Mouse (Mus musculus): ENCODE measurements around the gene Osr1.

Osr1 gene

DNA sequence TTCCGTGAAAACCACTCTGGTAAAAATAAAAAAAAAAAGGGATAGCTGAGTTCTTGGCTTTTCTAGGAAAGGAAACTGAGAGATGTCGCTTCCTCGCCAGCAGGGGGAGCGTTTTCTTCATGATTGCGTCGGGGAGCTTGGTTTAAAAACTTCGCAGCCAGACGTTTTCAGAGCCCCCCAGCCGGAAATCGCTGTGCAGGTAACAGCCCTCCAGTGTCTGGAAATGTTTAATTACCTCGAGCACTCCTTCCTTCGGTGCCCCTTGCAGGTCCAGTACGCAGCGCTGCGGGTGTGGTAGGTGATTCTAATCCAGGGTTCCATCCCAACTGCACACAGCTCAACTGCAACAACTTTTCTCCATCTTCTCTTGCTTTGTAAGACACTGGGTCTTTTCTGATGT, at the start of gene Osr1:
Osr1 (plus strand) TSS at position 146 of the 400 bp plus-strand sequence.
- no peak for DNase-seq (ENCODE audit: low read depth, low spot score)

DNA sequence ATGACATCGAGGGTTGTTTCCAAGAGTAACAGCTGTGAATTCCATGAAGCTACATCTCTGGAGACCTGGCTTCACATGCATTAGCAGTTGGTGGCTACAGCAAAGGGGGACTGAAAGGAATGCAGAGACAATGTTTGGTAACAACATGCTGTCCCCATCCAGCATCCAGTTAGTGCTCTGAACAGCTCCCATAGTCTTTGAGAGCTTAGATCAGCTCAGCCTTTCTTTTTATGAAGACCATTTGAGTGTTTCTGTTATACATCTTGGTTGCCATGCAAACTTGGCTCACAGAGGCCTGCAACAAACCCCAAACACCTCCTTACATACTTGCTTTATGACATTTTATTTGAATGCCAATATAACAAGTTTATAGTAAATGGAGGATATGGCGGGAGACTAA, 19.6 kb upstream of the Osr1 start:
- no peak for DNase-seq (ENCODE audit: low read depth, low spot score)

DNA sequence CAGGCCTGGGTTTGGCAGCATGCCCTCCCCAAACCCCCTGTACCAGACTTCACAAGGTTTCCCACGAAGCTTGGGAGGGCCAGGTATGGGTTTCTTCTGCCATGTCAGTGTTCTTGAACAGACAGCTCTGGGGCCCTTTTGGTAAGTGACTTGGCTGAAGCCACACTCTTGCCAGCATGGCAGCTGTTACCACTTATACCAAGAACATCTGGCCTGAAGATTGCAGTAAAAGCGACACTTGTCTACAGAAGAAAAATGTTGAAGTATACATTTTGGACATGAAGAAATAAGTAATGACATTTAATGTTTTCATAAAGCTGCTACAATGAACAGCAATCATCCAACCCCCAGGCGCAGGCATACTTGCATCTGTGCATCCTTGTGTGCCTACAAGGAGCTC, 5.0 kb upstream of the Osr1 start:
- DNase-seq (ENCODE audit: low read depth, low spot score), result no peak

DNA sequence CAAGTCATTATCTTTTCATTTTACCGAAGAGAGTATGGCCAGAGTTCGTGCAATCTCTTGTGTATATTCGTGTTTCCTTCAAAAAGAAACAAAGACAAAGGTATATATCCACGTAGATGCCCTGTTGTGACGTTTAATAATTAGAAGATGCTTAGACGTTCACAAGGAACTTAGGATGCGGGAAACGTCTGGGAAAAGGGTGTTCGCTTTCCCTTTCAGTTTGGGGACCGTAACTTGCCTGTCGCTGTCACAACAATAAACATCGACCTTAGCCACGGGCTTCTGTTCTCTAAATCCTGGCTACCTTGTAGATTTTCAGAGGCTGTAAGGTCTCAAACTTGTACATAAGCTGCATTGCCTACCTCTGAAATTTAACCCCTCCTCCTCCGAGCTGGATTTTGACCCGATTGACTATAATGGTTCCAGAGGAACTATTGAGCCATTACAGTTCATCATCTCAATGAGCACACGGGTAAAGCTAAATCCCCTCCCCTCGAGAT, 630 bp downstream of the Osr1 start:
- no peak for DNase-seq (ENCODE audit: low read depth, low spot score)

DNA sequence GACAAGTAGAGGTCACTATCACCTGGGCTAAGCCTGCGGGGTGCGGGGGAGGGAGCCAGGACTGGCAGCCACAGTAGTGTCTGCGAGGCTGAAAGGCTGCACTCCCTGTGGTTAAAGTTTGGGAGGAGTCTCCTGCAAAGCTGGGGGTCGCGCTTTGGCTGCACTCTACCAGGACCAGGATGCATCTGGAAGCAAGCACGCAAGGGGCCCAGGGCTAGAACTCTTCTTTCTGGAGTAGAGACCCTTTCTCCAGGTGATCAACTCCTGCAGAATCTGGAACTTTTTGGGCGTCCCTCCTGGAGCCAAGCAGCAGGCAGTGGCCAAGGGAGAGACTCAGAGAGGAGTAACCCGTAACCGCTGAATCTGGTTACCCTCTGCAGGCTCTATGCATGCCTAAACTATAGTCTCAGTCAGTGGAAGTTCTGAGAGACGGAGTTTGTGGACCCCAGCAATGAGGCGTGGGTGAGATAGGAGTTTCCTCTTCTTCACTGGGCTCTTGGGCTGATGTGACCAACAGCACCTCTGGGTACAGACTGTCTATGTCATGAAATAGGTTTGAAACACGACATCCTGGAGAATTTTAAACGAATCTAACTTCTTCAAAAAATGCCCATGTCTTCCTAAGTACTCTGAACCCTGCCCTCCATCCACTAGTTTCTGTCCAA, 1.5 kb downstream of the Osr1 start:
- DNase-seq (ENCODE audit: low read depth, low spot score), result no peak

DNA sequence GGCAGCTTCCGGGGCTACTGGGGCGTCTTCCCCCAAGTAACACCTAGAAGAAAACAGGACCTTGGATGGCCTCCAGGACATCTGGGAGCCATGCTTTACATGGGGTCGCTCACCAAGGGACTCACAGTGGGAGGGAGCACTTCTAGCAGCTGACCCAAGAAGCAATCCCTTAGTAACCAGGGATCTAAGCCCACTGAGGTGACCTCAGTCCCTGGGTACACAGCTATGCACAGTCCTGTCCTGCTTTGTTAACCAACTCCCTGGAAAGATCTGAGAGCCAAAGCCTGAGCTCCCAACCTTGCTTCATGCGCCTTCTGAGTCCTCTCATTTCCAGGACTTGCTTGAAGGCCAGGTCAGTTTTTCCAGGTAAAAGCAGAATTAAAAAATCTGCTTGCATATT, 2.1 kb downstream of the Osr1 start:
- DNase-seq (ENCODE audit: low read depth, low spot score), result no peak

DNA sequence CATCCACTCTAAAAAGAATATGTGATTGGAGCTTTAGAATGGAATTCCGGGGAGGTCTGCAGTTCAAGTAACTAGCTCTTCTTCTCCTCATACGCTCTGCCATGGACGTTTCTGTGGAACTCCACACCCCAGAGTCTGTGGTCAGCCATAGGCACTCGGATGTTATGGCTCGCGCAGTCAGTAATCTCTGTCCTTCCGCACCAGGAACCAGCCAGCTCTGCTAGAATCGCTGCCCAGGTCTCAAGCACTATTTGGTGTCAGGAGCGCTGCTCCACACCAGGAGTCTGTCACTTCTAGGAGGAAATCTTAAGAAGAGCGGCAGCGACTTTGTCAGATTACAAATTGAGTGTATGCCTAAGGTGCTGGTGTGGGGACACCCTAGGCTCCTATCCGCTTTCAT, 3.8 kb downstream of the Osr1 start:
- no peak for DNase-seq (ENCODE audit: low read depth, low spot score)

DNA sequence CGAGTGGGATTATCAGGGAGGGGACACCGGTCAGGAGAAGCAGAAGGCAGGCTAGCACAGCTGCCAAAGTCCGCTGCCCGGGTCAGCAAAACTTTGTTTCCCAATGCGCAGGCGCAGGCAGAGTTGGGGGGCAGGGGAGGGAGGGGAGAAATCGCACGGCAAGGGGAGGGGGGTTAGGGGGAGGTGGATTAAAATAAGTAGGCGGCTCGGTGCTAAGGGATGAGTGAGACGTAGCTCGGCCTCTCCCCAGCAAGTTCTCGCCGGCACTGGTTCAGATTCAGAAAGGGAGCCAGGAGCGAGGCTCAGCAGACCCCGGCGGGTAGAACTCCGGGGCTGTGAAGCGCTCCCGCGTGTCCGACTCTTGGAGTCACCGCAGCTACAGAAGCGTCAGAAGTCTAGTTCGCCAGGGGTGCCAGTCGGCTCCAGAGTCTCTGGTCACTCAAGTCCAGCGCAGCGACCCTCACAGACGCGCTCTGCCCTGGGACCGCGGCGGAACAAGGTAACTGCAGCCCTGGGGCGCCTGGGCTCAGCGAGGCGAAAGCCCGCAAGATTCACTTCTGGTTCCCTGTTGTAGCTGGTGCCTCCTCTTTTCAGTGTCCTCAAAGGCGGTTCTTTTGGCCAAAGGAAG, 4.4 kb downstream of the Osr1 start:
- no peak for DNase-seq (ENCODE audit: low read depth, low spot score)

DNA sequence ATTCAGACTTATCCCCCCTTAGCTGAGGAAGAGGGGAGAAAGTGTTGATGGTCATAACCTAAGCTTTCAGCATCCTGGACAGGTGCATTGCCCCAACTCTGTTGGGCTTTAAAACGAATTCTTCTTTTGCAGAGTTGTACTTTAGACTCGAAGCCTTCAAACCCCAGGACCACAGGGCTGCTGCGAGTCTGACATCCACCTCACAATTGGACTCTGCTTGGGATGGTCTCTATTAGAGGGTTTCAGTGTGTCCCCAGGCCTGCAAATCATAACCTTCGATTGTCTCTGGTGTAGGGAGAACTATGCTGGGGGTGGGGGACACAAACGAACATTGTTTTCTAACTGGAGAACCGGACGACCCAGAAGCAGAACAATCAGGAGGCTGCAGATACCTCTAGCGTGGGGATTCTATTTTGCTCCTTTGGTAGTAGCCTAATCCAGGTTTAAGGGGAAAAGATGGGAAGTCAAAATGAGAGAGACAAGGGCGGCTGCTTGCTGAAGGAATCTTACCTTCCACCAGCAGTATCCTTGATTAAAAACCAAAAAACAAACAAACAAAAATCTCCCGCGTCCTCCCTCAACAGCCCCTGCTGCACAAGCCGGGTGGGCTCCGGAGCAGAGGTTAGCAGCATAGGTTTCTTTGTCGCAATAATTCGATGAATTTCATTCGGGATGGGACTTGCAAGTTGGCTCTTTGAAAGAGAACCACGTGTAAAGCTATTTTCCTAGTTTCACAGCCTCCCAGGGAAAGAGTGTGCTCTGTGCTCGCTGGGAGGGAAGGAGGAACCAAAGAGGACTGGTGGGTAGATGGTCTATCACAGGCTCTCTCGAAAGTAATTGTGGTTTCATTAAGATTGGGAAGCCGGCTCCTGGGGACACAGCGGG, 5.5 kb downstream of the Osr1 start:
- DNase-seq (ENCODE audit: low read depth, low spot score), result no peak

DNA sequence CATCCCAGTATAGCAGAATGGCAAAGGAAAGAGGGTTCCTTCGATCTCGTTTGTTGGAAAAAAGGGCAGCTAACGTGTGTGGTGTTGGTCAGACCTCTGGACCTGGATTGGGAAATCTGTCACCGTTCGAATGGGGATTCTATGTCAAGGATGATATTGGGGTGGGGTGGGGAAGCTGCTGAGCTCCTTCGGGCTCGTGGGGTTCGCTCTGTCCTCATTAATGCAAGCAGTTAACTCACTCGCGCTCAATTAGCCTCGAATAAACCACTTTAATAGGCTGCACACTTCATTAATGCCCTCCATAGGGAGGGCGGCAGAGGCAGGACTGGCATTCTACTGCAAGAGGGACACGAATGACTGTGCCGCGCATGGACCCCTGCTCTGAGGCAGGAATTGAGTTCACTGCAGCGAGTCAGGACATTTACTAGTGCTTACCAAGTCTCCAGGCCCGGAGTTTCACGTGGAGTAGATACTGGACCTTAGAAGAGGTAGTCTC, 6.2 kb downstream of the Osr1 start:
- no peak for DNase-seq (ENCODE audit: low read depth, low spot score)

DNA sequence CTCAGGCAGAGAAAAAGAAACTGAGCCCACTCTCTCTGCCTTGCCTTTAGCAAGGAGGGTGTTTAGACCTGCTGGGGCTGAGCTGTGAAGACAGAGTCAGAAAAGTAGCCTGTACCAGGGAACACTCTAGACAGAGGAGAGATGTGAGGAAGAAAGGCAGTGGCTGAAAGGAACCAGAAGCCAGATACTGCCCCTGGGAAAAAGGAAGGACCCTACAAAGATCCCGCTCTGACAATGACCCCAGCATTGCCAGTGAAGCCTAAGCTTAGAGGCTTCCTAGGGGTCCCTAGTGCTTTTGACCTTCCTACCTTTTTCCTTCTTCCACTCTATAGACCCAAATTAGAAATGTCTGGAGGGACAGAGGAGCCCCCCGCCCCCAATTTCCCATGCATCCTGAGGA, 7.7 kb downstream of the Osr1 start:
- DNase-seq (ENCODE audit: low read depth, low spot score), result no peak

DNA sequence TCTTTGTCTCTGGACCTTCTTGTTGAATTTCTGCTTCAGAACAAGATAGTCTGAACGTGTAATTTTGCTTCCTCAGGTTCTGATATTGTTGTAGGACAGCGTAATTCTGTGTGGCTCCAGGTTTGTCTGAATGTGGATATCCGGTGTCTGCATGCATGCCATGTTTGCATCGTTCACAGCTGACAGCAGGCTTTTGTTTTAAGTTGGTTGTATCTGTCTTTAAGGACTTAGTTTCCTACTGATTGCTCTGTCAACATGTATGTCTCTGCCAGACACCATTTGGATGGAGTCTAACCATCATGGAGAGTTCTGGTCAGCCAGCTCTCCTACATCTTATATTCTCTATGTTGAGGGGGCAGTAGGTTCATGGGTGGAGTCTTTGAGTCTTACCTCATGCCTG, 8.7 kb downstream of the Osr1 start:
- no peak for DNase-seq (ENCODE audit: low read depth, low spot score)

DNA sequence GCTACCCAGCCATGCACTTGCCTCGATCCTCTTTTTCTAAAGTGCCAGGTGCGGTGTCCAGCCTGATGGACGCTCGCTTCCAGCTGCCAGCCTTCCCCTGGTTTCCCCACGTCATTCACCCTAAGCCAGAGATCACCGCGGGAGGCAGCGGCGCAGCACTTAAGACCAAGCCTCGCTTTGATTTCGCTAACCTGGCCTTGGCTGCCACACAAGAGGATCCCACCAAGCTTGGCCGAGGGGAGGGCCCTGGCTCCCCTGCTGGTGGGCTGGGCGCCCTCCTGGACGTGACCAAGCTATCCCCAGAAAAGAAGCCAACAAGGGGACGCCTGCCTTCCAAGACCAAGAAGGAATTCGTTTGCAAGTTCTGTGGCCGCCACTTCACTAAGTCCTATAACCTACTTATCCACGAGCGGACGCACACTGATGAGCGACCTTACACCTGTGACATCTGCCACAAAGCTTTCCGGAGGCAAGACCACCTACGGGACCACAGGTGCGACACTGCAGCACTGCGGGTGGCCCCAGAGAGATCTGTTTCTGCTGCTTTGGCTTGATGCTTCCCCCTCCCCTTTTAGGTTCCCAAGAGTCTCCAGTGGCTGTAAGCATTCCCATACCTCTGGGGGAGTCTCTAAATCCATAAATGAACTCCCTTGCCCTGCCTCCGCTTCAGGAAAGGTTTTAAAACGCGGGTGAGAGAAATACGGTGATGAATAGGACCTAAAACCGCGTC, 9.6 kb downstream of the Osr1 start:
- no peak for DNase-seq (ENCODE audit: low read depth, low spot score)

DNA sequence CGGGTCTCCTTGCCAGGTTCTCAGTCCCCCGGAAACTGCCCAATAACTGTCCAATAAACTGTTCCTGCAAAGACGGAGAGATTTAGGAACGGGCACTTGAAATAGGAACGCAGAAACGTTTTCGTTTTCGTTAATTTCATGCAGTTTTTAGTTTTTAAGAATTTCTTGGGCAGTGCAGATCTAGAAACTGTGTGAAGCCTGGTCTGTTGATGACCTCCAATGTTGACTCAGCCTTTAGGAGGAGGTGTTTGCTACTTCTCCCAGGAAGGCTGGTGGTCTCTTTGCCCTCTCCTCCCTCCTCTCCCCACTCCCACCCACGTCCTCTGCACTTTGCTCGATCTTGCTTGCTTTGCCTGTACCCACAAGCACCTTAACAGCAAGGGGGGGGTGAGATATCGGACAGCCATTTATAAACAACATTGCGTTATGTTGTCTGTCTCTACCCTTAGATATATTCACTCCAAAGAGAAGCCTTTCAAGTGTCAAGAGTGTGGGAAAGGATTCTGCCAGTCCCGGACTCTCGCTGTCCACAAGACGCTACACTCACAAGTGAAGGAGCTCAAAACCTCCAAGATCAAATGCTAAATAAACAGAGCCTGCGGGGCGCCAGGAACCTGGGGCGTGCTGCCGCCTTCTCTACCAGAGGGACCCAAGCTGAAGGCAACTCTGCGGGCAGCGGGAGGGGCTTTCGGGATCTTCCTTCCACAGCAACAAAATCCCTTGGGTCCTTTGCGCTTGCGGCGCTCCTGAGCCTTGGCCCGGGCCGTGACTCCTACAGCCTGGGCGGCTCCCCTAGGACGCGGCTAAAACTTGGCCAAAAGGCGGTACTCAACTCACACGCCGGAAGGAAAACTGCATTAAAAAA, 10.4 kb downstream of the Osr1 start:
- no peak for DNase-seq (ENCODE audit: low read depth, low spot score)

DNA sequence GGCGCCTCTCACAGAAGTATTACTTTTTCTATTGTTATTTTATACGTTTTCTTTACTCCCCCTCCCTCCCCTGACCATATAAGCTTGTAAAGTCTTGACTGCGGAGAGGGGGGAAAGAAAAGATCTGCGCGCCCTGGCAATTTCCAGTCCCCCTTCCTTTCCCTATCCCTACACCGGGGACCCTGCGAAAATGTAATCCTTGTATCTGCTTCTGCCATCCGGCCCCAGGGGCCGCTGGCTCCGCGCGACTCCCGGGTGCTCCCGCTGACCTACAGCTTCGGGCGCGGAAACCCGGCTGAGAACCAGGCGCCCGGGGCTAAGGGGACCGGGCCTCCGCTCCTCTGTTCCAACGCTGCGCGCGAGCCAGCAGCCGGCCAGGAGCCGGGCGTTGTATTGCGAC, 11.1 kb downstream of the Osr1 start:
- no peak for DNase-seq (ENCODE audit: low read depth, low spot score)

DNA sequence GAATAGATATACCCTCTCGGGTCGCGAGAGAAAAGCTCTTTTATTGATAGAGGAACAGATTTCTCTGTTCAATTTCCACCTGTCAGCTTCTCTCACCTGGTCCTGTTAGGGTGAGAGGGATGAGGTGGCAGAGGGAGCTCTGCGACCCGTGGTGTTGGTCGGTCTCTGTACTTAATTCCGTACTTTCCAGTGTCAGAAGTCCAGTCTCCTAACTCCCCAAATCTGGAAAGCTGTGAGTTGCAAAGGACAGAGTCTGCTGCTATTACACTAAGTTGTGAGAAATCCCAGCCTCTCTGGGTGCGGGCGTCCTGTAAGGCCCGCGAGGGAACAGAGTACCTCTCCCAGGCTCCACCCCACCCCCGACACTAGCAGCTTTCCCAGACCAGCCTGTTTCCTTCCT, 11.6 kb downstream of the Osr1 start:
- no peak for DNase-seq (ENCODE audit: low read depth, low spot score)

DNA sequence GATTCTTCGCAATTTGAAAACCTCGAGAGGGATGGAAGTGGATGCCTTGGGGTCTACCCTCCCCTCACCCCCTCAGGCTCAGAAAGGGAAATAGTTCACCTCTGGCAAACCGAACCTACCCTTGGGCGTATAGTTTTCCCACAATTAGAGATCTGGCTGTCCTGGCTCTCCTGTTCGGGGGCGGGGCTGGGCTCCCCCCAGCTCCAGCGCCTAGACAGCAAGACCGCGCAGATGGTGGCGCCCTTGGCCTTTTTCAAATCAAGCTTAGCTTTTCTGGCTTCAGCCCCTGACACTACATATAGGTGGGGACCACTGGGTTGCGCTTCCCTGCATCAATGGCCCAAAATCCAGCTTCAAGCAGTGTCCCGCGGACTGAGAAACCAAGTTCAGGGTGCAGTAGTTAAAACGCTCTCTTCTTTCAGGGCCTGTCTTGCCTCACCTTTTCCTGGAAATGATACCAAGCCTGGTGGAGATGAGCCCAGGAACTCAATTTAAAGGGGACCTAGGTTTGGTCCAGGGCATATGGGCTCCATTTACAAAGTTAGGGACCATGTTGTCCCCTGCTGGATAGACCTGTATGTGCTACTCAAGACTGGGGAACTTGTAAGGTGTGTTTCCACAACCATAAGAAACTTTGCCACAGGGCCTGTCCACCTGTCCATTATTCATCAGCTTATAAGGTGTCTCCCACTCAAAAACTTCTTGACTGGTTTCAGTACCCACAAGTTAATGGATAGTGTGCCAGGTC, 12.5 kb downstream of the Osr1 start:
- no peak for DNase-seq (ENCODE audit: low read depth, low spot score)

DNA sequence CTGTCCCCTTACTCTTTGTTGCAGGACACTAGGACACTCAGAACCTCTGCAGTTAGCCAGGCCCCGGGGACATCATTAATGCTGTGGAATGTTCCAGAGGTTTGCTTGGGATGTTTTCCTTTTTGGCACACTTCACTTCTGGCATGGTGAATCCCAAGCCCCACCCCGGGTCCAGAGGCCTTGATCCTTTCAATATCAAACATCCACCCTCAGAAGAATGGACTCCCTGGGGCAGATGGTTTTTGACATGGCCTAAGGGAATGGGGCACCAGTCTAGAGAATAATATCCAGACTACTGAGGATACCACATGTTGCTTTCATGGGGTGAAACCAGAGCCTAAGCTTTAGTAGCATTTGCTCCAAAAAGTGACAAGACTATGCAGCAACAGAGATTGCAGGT, 13.5 kb downstream of the Osr1 start:
- DNase-seq (ENCODE audit: low read depth, low spot score), result no peak

DNA sequence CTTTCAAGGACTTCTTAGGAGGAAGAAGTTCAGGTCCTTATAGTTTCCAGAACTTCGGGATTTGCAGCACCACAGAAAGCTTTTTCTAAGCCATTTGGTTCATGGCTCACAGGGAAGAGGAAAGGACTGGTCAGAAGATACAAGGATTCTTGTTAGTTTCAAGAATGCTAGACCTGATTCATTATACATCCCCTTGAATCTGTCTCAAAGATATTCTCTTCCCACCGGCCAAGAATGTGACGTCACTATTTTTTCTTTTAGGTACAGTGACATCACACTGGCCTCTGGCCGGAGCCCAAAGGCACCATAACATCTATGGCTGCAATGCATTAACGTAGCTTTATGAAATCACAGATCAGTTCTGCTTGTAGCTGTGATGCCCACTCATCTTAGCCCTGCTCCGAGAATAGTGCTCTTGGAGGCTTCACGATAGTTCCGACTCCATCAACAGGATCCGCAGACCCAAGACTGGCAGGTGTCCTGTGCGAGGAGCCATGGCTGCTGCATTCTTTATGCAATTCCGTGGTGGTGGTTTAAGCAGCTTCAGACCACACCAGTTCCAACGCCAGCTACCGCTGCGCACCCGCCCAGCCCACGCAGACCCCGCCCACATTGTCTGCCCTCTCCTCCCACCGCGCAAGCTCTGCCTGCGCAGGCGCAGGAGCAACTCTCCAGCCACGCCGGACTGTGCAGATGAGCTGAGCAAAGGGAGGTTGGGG, 14.6 kb downstream of the Osr1 start:
- no peak for DNase-seq (ENCODE audit: low read depth, low spot score)
